8 mouse cellular contexts compared by ENCODE assay signal in the genomic region with DNA sequence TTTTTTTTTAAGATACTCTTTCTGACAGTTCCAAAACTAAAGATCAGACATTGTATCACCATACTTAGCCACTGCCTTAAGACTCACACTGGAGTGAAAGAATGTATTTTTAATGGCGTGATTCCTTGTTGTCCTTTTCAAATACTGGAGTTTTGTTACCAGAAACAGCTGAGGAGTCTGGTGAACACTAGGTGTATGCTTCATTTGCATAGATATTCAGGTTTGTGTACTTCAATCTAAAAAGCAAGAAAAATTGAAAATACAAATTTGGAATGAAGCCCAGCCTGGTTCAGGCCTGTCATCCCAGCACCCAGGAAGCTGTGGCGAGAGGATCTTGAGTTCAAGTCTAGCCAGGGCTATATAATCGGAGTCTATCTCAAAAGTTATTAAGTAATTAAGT. TPM values are rescaled to one million over a fixed set of nuclear protein-coding genes. Genes with fewer than 3 reads are reported as not detected.
DNase-seq lines count a peak whose midpoint lies in the region; ATAC-seq and TF ChIP-seq lines count a peak whose summit lies in the region.

No protein-coding gene starts in this region.

- no peak for TF ChIP-seq CTCF in ES-Bruce4 (IDR thresholded peaks at IDR 0.05; ENCODE audit: low read depth, low read length)

- H3K4me1 ChIP-seq in heart, embryonic 12.5 days (replicated peaks), result peaks cover 39% of the 10 kb centered on the region
- no peaks in the 10 kb centered on the region for H3K4me1 ChIP-seq in ES-Bruce4 (ENCODE audit: control insufficient read depth, insufficient read depth, low read length)
- peaks cover 24% of the 10 kb centered on the region for H3K4me1 ChIP-seq in forebrain, embryonic 12.5 days
- H3K4me1 ChIP-seq in liver, embryonic 11.5 days (replicated peaks; ENCODE audit: control insufficient read depth, insufficient read depth, low read length), result peaks cover 18% of the 10 kb centered on the region

- H3K9me3 ChIP-seq in heart, embryonic 12.5 days (replicated peaks), result no peaks in the 10 kb centered on the region
- no peaks in the 10 kb centered on the region for H3K9me3 ChIP-seq in ES-Bruce4 (replicated peaks; ENCODE audit: control insufficient read depth, insufficient read depth, low read length, poor library complexity, severe bottlenecking)
- no peaks in the 10 kb centered on the region for H3K9me3 ChIP-seq in forebrain, embryonic 12.5 days
- no peaks in the 10 kb centered on the region for H3K9me3 ChIP-seq in liver, embryonic 11.5 days (ENCODE audit: control insufficient read depth, low read length)

- H3K27me3 ChIP-seq in heart, embryonic 12.5 days (replicated peaks), result no peaks in the 10 kb centered on the region
- H3K27me3 ChIP-seq in ES-Bruce4 (ENCODE audit: control insufficient read depth, insufficient read depth, low read length, poor library complexity, severe bottlenecking), result 0 out of 2 replicates have a peak, but pooled peaks cover 2% of the 10 kb centered on the region
- peaks cover 35% of the 10 kb centered on the region for H3K27me3 ChIP-seq in forebrain, embryonic 12.5 days
- no peaks in the 10 kb centered on the region for H3K27me3 ChIP-seq in liver, embryonic 11.5 days (replicated peaks; ENCODE audit: control insufficient read depth, insufficient read depth, low read length)

- TF ChIP-seq EP300 in ES-Bruce4 (IDR thresholded peaks at IDR 0.05; ENCODE audit: insufficient read depth, low read depth, low read length), result no peak

- H3K36me3 ChIP-seq in heart, embryonic 12.5 days, result 0 out of 2 replicates have a peak, but pooled peaks cover 2% of the 10 kb centered on the region
- no peaks in the 10 kb centered on the region for H3K36me3 ChIP-seq in ES-Bruce4 (ENCODE audit: control insufficient read depth, insufficient read depth, low read length, poor library complexity, severe bottlenecking)
- H3K36me3 ChIP-seq in forebrain, embryonic 12.5 days (replicated peaks), result no peaks in the 10 kb centered on the region
- H3K36me3 ChIP-seq in liver, embryonic 11.5 days (ENCODE audit: control insufficient read depth, insufficient read depth, low read length), result no peaks in the 10 kb centered on the region

- peak overlapping the region; percentile 82 for H3K4me2 ChIP-seq in heart, embryonic 12.5 days
- peak overlapping the region; percentile 83 for H3K4me2 ChIP-seq in forebrain, embryonic 12.5 days
- peak overlapping the region; percentile 76 for H3K4me2 ChIP-seq in liver, embryonic 11.5 days

- peak overlapping the region; percentile 99 for H3K27ac ChIP-seq in heart, embryonic 12.5 days (ENCODE audit: poor library complexity, severe bottlenecking)
- no peak overlapping the region for H3K27ac ChIP-seq in ES-Bruce4 (ENCODE audit: insufficient read depth, low read length)
- no peak overlapping the region for H3K27ac ChIP-seq in forebrain, embryonic 12.5 days
- H3K27ac ChIP-seq in liver, embryonic 11.5 days (ENCODE audit: low read depth, low read length), result peak overlapping the region; percentile 90; the same call in 1 of the 2 replicates

- H3K4me3 ChIP-seq in heart, embryonic 12.5 days, result peak overlapping the region; percentile 87
- no peak overlapping the region for H3K4me3 ChIP-seq in ES-Bruce4 (ENCODE audit: low read depth, low read length)
- no peak overlapping the region; the same call in 1 of the 2 replicates for H3K4me3 ChIP-seq in forebrain, embryonic 12.5 days (replicated peaks)
- peak overlapping the region; percentile 86 for H3K4me3 ChIP-seq in liver, embryonic 11.5 days (ENCODE audit: low read depth, low read length)

- 69% methylated on average over 3 of the region's 3 CpGs for WGBS in heart, embryonic 12.5 days
- 82% methylated on average over 3 of the region's 3 CpGs for WGBS in forebrain, embryonic 12.5 days
- 70% methylated on average over 3 of the region's 3 CpGs for WGBS in liver, embryonic 11.5 days

- no peak for DNase-seq in heart, adult 11 months
- no peak for DNase-seq in liver, embryonic 11.5 days (ENCODE audit: low spot score)
- DNase-seq in adrenal gland, postnatal 10 days, result no peak
- no peak for DNase-seq in frontal cortex, adult 2 months (ENCODE audit: extremely low spot score in 1 of 2, low spot score in 1 of 2)
- no peak for DNase-seq in spleen, adult 12 weeks (ENCODE audit: low spot score)

- ATAC-seq in heart, embryonic 12.5 days (ENCODE audit: insufficient number of reproducible peaks, low FRiP score), result no peak
- ATAC-seq in forebrain, embryonic 12.5 days (ENCODE audit: low FRiP score), result no peak
- no peak for ATAC-seq in liver, embryonic 11.5 days (replicated peaks; ENCODE audit: low FRiP score)

- no peak for TF ChIP-seq POLR2A in ES-Bruce4 (IDR thresholded peaks at IDR 0.05; ENCODE audit: insufficient read depth, low read length)

- H3K9ac ChIP-seq in heart, embryonic 12.5 days, result peak overlapping the region; percentile 93; the same call in 1 of the 2 replicates
- H3K9ac ChIP-seq in ES-Bruce4 (ENCODE audit: low read depth, poor library complexity, severe bottlenecking), result peak overlapping the region; percentile 72; the same call in 1 of the 2 replicates
- no peak overlapping the region for H3K9ac ChIP-seq in forebrain, embryonic 12.5 days
- H3K9ac ChIP-seq in liver, embryonic 11.5 days (ENCODE audit: low read depth, low read length), result peak overlapping the region; percentile 94; the same call in 1 of the 2 replicates

RNA-seq across cellular contexts. Expression of a gene that starts 1.2 kb away (rescaled TPM):
- 21.3 and 22.0 TPM in 2 replicates for polyA plus RNA-seq in heart, embryonic 12.5 days (2016; fragmentation: Nextera tagmentation; extraction: Ambion mirVana)
- 28.4 and 30.2 TPM in 2 replicates for polyA plus RNA-seq in ES-Bruce4 (2011; ENCODE audit: insufficient read depth, insufficient read length, low read depth, missing spikeins)
- polyA plus RNA-seq in forebrain, embryonic 12.5 days (2016; fragmentation: Nextera tagmentation; extraction: Ambion mirVana), result 3.0 and 3.6 TPM in 2 replicates
- polyA plus RNA-seq in liver, embryonic 11.5 days (2014; fragmentation: Nextera tagmentation; extraction: Ambion mirVana), result 10.3 and 12.5 TPM in 2 replicates
- total RNA-seq in adrenal gland, postnatal 10 days (2021), result 100 to 1,000 TPM in 1 of 2 experiments, 10 to 100 TPM in 1; 77.1 to 125 TPM
- 6.3 and 8.0 TPM in 2 replicates for polyA plus RNA-seq in frontal cortex, adult 2 months (2012; rRNA removed)

Comparison
In these comparisons a context has a peak if more than half of its experiments do, and no peak if none do; other contexts are left out.
1. H3K27ac ChIP-seq: peak in heart, embryonic 12.5 days (single experiment) and liver, embryonic 11.5 days (single experiment); none in ES-Bruce4 (single experiment) and forebrain, embryonic 12.5 days (single experiment).
2. H3K4me3 ChIP-seq: peak in heart, embryonic 12.5 days (single experiment) and liver, embryonic 11.5 days (single experiment); none in ES-Bruce4 (single experiment) and forebrain, embryonic 12.5 days (single experiment).
3. Peak in every context shown above with its lines, with median percentiles within 50 percentile points of each other: H3K4me2 ChIP-seq.